Mouse (Mus musculus): ENCODE data around the gene Ppp1r12b. TPM values are rescaled to one million over a fixed set of nuclear protein-coding genes. Genes with fewer than 3 reads are reported as not detected.

Gene Ppp1r12b
- polyA plus RNA-seq, 2 experiments from 2014 or later = 2.7 to 2.8 TPM

DNA sequence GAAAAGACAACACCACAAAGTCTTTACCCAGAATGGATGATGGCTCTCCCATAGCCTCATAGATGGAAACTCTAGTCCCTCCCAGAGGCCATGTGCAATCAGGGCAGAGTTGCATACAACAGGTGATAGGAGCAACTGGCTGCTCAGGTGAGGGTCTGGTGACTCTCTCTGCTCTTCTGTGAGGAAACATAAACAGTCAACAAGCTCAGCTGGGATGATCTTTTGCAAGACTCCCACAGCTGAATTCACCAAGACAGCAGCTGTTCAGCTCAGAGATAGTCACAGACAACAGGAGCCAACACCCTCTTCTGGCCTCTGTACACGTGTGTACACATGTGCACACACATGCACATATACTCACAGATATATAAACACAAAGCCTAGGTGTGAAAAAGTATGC is 17.5 kb downstream of the Ppp1r12b start:
- ATAC-seq = no peak

DNA sequence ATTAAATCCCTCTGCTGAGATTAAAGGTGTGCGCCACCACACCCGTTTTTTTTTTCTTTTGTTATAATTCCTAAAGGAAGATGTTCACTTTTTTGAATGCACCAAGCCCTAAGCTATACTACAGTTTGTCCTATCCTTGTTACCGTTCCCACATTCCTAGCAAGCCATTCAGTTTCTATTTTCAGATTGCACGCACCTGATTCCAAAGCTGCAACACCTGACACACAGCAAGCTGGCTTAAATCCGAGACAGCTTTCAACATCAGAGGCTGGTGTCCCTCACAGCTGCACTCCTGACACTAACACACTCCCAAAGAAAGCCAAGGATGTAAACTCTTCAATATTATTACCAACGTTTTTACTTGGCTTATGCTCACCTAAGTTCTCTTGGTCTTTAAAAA is 19.4 kb downstream of the Ppp1r12b start:
- no peak for ATAC-seq

DNA sequence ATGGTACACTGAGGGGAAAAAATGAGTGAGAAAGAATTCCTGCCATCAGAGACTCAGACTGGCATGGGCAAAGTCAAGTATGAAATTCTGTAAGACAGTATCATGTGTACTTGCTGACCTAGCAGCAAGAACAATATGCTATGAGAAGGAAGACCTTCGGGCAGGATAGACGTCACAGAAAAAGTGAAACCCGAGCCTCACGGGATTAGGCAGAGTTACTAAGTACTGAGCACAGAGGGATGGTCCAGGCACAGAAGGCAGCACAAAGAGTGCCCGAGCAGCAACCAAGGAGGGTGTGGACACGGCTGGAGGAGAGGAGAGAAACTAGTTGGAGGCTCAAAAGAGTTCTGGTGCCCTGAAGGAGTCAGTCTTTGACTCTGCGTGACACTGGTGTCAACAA is 23.3 kb downstream of the Ppp1r12b start:
- no peak for ATAC-seq

DNA sequence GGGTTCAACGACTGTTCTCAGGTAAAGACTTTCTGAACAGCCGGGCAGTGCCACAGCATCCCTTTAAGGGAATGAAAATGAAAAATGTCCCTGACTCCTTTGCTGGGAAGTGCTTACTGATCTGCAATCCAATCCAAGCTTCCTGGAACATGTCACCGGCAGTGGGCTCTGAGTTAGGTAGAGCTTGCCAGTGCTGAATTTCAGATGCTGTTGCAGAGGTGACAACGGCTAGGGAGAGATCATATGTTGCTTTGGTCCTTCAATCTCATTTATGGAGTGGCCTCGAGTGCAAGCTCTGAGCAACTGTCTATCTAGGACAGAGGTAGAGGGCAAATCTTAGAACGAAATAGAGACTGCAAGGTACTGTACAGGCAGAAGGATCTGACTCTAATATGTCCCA is 36.7 kb downstream of the Ppp1r12b start:
- ATAC-seq = no peak

DNA sequence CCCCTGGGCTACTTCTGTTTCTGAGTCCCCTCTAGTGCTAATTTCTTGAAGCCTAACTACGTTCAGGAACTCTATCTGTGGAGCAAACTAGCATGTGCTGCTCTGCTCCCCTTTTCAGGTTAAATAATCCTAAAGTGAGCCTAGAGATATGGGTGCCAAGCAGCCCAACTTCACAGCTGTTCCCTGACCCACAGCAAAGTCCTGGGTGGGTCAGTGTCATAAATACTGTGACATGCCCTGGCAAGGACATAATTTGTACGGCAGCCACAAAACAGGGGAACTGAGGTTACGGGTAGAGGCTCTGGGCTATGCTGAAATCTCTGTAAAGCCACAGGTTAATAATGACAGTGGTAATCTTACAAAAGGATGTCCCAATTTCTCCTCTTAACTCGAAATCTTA is 40.3 kb downstream of the Ppp1r12b start:
- ATAC-seq = no peak

DNA sequence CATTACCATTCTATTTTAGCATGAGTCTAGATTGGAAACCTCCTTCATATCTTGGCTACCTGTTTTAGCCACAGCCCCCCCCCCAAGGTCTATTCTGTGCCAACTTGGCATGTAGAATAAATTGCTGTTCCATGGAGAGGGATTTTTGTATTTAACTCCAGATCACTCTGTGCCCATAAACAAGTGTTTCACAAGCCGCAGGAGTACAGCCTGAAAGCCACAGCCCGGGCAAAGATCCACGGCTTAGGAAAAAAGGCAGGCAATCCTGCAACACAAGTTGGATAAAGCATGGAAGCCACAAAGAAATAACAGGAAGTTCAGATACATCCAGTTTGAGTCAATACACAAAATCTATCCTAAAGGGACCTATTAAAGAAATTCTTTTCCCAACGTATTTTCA is 42.2 kb downstream of the Ppp1r12b start:
- no peak for ATAC-seq

DNA sequence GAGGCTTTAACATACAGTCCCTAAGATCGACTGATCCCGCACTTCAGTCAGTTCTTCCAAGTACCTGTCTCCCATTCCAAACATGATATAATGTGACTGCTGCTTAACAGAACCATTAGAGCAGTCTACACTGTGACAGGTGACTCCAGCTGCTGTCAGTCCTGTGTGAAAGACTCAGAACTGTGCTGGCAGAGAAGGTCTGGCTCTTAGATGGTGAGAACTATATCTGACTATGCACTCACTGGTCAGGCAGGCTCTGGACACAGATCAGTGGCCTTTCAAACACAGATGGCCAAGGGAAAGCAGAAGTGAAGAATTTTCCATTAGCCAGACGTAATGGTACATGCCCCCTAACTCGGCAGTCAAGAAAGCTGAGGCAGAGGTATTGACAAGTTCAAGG is 43.9 kb downstream of the Ppp1r12b start:
- no peak for ATAC-seq

DNA sequence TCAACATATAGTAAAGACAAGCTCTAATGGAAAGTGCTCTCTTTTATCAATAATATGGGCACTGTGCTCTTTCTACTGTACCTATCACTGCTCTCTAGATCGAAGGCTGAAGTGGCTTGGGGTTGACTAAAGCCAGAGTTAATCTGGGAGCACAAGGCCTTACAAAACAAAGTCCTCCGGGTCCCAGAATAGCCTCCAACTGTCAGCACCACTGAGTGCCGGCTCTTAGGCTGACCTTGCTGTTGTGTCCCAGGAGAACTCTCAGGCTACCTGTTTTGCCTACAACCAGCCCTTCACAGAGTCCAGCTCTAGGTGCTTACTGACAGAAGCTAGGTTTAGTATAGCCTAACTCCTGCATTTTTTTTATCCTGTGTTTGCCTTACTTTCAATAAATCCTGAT is 45.7 kb downstream of the Ppp1r12b start:
- ATAC-seq = no peak

DNA sequence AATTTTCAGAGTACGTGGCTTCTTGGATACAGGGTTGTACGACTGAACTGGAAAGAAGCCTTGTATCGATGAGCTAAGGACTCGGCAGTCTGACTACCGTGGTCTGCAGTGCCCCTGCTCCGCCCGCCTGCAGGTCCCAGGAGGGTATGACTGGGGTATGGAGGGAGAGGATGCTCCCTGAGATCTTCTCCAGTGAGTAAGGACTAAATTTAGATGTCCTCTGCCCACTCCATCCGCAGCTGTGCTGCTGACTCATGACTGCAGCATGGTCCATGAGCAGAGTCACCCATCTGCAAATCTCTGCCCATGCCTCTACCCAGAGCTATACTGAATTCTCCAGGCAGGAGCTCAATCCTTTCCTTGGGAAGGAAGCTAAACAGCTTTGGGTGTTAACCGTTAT is 46.3 kb downstream of the Ppp1r12b start:
- no peak for ATAC-seq

DNA sequence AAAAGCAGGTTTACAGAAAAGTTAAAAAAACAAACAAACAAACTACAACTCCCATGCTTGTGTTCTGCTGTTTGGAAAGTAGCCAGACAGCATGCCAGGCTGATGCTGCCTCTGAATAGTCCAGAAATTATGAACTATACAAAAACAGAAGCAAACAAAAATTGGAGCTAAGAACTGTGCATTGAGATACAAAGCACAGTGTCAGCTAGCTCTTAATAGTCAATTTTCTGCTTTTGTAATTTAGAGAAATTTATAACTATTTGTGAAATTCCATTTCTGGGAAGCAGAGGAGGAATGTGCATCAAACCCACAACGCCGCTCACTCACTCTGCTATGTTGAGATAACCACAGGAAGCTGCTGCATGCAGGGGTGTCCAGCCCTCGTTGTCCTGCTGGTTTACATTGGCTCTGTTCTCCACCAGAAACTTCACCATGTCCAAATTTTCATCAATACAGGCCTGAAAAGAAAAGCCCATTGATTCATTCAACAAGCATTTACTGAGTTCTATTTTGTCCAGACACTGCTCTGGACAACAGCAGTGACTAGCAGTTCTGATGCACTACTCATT is 53.6 kb downstream of the Ppp1r12b start:
- ATAC-seq = no peak

DNA sequence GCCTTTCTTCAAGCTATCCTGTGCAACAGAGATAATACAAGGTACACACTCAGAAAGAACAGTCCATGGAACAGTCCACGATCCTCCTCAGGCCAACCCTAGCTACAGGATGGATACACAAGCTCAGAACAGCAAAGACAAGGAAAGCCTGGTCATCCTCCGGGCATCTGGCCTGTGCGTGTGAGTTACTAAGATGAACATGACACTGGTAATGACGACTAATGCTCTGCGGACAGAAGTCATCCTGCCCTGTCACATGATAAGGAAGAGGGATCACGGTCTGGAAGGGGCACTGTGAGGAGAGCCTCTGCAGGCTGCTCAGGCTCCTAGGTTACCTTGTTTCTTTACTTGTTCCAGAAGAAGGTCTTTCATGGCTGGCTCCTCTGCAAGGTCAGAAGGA is 59.7 kb downstream of the Ppp1r12b start:
- no peak for ATAC-seq

DNA sequence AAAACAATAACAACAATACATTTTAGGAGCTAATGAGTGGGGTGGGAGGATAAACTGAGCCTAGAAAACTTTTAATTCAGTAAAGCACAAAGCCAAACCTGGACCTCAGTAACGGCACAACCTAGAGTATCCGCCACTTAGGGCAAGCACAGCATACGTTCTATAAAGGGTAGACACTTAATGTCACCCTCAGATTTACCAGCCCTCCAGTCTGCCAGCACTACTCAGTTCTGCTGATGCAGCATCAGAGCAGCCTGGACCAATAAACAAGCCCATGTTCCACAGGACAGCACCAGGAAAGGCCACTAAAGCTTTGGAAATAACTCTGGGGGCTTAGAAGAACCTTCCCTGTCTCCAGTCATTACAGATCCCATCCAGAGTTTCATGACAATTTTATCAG is 60.9 kb downstream of the Ppp1r12b start:
- no peak for ATAC-seq

DNA sequence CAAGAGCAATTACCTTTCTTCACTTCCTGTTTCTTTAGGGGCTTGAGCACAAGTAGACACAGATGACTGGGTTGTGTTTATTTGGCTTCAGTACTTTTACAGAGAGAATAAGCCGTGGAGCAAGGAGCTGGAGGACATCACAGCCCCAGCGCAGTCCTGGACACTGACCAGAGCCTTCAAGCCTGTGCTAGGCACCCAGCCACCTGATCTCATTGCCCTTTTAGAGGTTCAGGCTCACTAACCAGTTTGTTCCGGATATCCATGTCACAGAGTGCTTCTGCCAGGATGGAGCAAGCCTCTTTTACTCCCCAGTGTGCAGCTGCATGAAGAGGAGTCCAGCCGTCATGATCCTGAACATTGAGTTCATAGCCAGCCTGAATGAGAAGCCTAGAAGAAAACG is 63.8 kb downstream of the Ppp1r12b start:
- ATAC-seq = no peak

DNA sequence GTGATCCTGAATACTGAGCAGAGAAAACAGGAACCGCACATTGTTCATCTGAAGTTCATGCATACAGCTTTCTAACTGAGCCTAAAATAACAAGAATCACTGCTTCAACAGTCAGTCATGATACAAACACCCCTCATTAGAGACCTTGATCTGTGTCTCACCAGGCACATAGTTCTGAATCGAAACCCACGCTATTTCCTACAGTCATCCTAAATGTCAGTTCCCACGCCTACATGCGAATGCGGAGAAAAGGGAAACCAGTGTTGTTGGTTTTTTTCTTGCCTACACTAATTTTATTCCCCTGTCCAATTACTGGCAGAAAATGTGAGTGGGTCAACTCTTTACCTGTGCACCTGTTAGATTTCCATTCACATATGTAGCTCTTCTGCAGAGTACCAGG is 66.1 kb downstream of the Ppp1r12b start:
- ATAC-seq = peak; percentile 46

DNA sequence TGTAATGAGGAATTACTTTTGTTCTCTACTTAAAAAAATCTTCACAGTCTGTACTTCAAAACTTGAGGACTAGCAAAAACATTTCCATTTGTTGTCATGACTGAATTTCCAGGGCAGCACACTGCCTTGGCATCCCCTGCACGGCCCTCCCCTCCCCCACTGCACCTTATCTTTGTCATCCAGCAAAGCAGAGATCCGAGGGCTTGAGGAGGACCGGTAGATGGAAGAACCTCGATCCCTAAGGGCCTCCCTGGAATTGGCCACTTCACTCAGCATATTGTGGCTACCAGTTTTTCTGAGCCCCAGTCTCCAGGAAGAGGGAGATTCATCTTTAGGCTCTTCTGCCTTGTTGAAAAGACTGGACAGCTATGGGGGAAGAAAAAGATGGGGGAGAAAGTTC is 79.9 kb downstream of the Ppp1r12b start:
- no peak for ATAC-seq

DNA sequence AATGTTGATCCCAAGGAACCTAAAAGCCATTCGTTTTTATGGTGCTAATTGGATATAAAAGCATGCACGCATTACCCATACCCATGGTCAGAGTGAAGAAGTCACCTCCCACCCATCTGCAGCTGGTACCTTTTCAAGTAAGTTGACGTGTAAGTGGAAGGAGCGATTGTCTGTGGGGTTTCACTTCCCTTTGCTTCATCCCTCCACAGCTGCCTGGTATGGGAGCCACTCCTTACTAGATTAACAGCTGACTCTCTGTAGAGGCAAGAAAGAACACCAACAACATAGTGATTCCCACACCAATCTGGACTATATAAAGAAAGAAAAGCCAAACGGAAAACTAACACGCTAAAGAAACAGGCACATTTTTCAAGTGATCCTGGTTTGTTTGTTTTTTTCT is 83.1 kb downstream of the Ppp1r12b start:
- no peak for ATAC-seq

DNA sequence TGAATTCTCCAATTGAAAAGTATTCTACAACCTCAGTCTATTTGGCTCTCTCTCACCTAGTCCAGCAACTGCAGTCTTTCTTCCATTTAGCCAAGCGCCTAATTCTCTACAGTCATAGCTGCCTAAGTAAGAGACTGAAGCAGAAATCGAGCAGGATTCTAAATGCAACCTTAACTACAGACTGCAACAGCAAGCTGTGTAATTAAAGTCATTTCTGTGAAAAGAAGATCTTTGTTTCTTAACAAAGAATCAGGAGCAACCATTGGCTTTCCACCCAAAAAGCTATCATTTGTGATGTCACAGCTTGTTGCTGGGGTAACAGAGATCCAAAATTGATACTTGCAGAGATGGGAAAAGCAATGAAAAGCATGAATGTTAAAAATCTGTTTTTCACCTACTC is 89.3 kb downstream of the Ppp1r12b start:
- ATAC-seq = no peak

DNA sequence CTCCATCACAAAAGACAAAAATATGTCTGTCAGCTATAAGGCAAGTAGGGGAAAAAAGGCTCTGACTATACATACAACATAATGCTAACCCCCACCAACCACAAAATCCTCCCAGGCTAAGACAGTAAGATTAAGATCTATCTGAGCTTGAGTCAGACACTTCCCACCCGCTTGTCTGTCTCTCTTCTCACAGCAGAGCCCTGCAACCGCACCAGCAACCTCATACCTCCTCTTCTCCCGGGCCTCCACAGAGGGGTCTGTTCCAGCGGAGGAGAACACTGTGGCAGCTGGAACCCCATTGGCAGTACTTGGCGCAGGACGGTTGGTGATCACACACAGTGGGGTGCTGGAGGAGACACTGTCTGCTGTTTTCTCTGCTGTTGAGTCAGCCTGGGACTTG is 90.2 kb downstream of the Ppp1r12b start:
- peak; percentile 85 for ATAC-seq

DNA sequence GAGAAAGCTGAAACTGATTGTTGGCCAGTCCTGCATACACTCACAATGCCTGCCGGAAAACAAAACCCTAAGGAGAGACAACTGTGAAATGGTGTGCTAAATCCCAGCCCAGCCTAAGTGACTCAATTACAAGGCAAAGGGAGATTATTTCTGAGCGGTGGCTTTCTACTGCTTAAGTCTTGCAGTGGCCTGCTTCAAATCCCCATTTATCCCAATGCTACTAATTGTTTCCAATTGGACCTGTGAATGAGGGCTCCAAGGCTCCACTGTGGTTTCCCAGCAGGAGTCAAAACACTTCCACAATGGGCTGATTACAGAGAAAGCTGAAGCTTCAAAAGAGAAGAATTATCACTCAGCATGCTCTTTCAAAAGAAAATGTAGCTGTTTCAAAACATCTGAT is 95.2 kb downstream of the Ppp1r12b start:
- no peak for ATAC-seq

DNA sequence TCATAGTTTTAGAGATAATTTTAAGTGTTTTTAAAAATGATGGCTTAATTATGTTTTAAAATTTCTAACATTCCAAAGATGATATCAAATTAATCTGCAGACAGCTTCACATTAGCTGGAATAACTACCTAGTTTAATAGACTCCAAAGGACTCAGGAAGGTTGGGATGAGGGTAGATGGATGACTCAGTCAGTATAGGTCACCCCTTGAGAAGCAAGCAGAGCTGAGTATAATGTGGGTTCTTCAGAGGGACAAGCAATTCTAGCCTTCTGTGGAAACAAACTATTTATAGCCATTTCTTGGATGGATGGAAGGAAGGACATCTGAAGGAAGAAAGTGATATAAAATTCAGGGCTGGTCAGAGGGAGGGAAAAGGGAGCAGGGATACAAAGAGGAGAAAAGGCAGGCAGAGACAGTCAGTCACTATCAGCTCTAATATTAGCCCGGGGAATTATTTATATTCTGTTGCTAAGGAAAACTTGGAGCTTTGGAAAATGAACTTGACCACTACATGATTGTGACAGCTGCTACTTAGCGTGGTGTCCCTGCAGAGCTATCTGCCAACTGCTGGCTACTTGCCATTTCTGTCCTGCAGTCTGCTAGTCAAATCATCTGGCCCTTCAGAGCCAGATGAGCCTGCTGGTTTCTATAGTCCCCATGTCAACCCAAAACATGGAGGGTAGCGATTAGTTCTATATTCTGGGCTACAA is 97.2 kb downstream of the Ppp1r12b start:
- no peak for ATAC-seq

DNA sequence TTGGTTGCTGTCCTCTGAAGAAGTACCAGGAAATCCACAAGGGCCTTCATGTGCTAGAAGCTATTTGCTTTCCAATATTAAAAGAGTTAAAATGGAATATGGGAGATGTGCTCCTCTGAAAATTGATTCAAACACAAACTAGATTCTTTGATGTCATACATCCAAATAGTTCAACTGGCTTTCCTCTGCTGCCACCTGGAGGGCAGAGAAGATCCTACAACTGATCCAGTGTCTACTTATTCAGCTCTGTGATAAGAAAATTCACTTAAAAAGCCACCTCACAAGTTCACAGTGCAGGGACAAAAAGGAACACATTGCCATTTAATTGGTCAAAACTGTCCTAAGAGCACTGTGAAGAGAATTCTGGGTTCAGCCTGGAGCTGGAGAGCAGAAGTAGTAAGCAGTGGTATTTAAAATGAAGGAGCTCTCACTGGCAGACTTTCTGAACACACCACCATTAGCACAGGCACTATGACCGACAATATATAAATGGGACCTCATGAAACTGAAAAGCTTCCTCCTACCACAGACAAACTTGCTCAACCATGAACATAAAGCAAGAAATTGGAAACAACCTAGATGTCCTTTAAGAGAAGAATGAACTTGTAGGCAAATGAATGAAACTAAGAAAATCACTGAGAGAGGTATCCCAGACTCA is 101.3 kb downstream of the Ppp1r12b start:
- ATAC-seq = peak; percentile 54

DNA sequence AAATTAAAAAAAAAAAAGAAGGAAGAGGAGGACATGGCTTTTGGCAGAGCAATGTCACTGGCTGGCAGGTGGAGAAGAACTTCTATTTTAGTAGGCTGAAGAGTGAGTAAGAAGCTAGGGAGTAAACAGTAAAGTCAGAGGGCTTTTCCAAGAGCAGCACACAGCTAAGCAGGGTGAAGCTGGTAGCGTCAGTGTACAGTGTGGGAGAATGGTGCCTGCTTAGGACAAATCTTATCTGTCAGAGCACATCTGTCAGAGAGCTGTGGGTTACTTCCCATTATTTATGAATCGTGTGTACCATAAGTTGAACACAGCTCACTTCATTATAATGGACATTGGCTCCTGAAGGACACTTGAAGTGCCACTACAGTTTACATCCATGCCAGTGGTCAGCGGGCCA is 102.9 kb downstream of the Ppp1r12b start:
- no peak for ATAC-seq

DNA sequence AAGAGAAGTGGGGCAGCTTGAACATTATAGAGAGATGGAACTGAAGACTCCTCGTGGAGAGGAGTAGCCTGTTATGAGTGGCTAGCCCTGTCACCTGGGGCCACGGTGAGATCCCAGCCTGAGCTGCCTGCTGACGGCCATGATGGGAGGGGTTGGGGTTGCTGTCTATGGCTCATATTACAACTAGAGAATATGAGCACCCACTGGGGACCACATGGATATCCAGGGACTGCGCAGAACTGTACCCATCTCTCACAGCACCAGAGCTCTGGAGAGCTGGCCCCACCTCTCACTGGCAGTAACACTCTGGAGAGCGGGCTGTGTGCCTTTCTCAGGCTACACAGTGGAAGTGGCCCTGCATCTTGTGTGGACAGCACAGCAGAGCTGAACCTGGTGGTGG is 104.5 kb downstream of the Ppp1r12b start:
- no peak for ATAC-seq

DNA sequence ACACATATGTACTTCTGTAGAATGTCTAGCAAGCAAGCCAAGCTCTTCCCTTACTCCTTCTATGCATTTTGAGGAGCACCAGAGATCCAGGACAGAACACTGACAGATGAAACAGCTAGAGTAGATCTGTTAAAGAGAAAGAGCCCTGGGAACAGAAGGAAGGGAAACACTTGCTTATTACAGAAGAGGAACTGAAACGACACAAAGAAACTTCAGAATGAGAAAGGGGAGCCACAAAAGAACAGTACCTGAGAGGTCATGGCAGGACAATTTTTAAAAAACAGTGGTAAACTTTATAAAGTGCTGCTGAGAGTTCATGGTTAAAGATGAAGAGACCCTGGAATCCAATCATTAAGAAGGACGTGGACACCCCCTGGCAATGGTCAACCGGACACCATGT is 105.4 kb downstream of the Ppp1r12b start:
- no peak for ATAC-seq

DNA sequence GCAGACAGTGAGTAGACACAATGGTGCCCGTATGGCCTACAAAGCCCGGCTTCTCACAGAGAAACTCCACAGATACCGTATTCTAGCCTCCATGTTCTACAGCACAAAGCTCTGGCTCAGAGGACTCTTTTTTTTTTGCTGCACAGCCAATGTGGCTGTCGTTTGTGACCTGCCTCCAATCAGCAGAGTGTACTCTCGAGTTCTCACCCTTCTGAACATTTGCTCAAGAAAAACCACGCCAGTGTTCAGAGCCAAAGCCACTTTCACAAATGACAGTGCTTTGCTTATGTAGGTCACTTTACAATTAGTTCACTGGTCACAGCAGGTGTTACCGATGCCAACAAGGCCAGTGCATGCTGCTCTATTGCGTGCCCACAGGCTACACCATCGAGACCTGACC is 107.9 kb downstream of the Ppp1r12b start:
- no peak for ATAC-seq
